Mouse (Mus musculus) MEL (cell line): ENCODE measurements around the gene Smarca2.

Experiments used
- CTCF ChIP-seq, 3 experiments: IDR thresholded peaks in 2 of 3; conservative IDR thresholded peaks in 1 of 3; 2 replicates each; pipeline ENCODE4 v1.5.1; 2011 to 2012; ENCODE audit warnings: low read length in 3 of 3, low read depth in 2 of 3, mild to moderate bottlenecking in 2 of 3, improper control_type of control experiment in 1 of 3, inconsistent platforms in 1 of 3, mixed read lengths in 1 of 3, moderate library complexity in 1 of 3; ENCODE audit not compliant: control insufficient read depth in 1 of 3, insufficient read depth in 1 of 3, poor library complexity in 1 of 3, severe bottlenecking in 1 of 3
- E2F4 ChIP-seq: IDR thresholded peaks from 2 replicates; pipeline ENCODE4 v1.6.1; 2011; ENCODE audit warnings: low read depth, low read length, improper control_type of control experiment, borderline replicate concordance
- GABPA ChIP-seq: IDR thresholded peaks from 2 replicates; pipeline ENCODE4 v1.6.1; 2012; ENCODE audit warnings: low read depth, mild to moderate bottlenecking, inconsistent platforms, low read length, improper control_type of control experiment, moderate library complexity
- MAFK ChIP-seq: IDR thresholded peaks from 2 replicates; pipeline ENCODE4 v1.6.1; 2011; ENCODE audit warnings: low read depth, mild to moderate bottlenecking, low read length, improper control_type of control experiment, borderline replicate concordance
- POLR2A ChIP-seq, 2 experiments: IDR thresholded peaks; 2 replicates each; pipeline ENCODE4 v1.6.1; 2011 to 2012; ENCODE audit warnings: low read length in 2 of 2, mild to moderate bottlenecking in 2 of 2, control low read depth in 1 of 2, improper control_type of control experiment in 1 of 2, low read depth in 1 of 2, moderate library complexity in 1 of 2; ENCODE audit not compliant: control insufficient read depth in 1 of 2, insufficient read depth in 1 of 2, poor library complexity in 1 of 2
- RAD21 ChIP-seq: IDR thresholded peaks from 2 replicates; pipeline ENCODE4 v1.6.1; 2011; ENCODE audit warnings: mild to moderate bottlenecking, low read depth, low read length, improper control_type of control experiment
- TAL1 ChIP-seq: IDR thresholded peaks from 2 replicates; pipeline ENCODE4 v1.6.1; 2012; ENCODE audit warnings: mild to moderate bottlenecking, inconsistent platforms, low read length, moderate library complexity, mixed read lengths
- ZC3H11A ChIP-seq: IDR thresholded peaks from 2 replicates; pipeline ENCODE4 v1.6.1; 2012; ENCODE audit warnings: low read depth, mild to moderate bottlenecking, inconsistent platforms, low read length, improper control_type of control experiment
- ZMIZ1 ChIP-seq: IDR thresholded peaks from 2 replicates; pipeline ENCODE4 v1.6.1; 2012; ENCODE audit warnings: low read depth, mild to moderate bottlenecking, inconsistent platforms, low read length, improper control_type of control experiment, moderate library complexity

DNA sequence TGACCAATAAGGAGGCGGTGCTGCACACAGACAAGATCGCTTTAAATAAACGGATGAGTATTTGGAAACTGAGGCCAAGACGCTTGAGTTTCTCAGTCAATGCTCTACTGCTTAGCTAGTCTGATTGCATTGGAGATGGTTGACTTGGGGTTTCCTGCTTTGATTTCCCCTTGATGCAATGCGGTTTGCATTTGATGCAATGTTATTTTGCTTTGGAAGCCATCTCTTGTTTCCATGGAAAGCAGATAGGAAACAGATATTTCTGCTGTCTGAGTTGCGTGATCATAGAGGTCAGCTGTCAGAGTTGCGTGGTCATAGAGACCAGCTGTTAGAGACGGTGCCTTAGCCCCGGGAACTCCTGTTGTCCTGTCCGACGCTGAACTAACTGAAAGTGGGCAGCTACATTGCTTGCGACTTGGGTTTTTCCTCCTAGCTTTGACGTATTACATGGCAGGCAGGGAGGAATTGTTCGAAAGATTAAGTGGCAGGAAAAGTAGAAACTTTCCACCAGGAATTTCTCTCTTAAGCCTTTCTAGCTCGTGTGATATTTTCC lies 147.8 kb downstream of the Smarca2 start:
- TF ChIP-seq CTCF (IDR thresholded peaks at IDR 0.05 in 2 of 3, conservative IDR thresholded peaks at IDR 0.05 in 1 of 3; ENCODE audit: control insufficient read depth in 1 of 3, insufficient read depth in 1 of 3, low read depth in 2 of 3, low read length in 3 of 3, poor library complexity in 1 of 3, severe bottlenecking in 1 of 3): no peak
- no peak for TF ChIP-seq POLR2A (IDR thresholded peaks at IDR 0.05; ENCODE audit: control insufficient read depth in 1 of 2, insufficient read depth in 1 of 2, low read depth in 1 of 2, low read length in 2 of 2, poor library complexity in 1 of 2)
- no peak for TF ChIP-seq ZC3H11A
- TF ChIP-seq E2F4: no peak
- no peak for TF ChIP-seq TAL1
- TF ChIP-seq MAFK: no peak
- TF ChIP-seq ZMIZ1: no peak
- TF ChIP-seq GABPA: no peak
- no peak for TF ChIP-seq RAD21
